Mouse (Mus musculus) intestine, embryonic 16.5 days (tissue): ENCODE results near the gene Ush1c. TPM values are rescaled to one million over a fixed set of nuclear protein-coding genes. Genes with fewer than 3 reads are reported as not detected.
"Not testable (repeated sequence)": the region's sequence is repeated elsewhere in the genome, so short reads cannot be mapped to it uniquely, and the experiment has no call there.

Experiments used
- ATAC-seq: fragments of 200-750 bp; cut with Nextera tagmentation; 2 replicates; pipeline ENCODE4 v1.8.0; 2017; ENCODE audit warnings: moderate TSS enrichment, moderate library complexity
- H3K27ac ChIP-seq: fragments of 300-500 bp; sonication (generic); 2 replicates; pipeline ENCODE4 v1.5.1; 2014; ENCODE audit warnings: mild to moderate bottlenecking, low read length
- H3K27me3 ChIP-seq: fragments of 300-500 bp; sonication (generic); replicated peaks from 2 replicates; pipeline ENCODE4 v1.6.1; 2014; ENCODE audit warnings: low read length, control low read depth, mixed read lengths; ENCODE audit not compliant: control insufficient read depth, insufficient read depth
- H3K36me3 ChIP-seq: fragments of 300-500 bp; sonication (generic); 2 replicates; pipeline ENCODE4 v1.6.1; 2014; ENCODE audit warnings: low read length, control low read depth; ENCODE audit not compliant: control insufficient read depth, insufficient read depth
- H3K4me1 ChIP-seq: fragments of 300-500 bp; sonication (generic); 2 replicates; pipeline ENCODE4 v1.6.1; 2014; ENCODE audit warnings: low read length, control low read depth, mixed read lengths; ENCODE audit not compliant: control insufficient read depth, insufficient read depth
- H3K4me2 ChIP-seq: fragments of 300-500 bp; sonication (generic); 2 replicates; pipeline ENCODE4 v1.6.1; 2014; ENCODE audit warnings: low read depth, low read length, control low read depth
- H3K4me3 ChIP-seq: fragments of 300-500 bp; sonication (generic); 2 replicates; pipeline ENCODE4 v1.5.1; 2014; ENCODE audit warnings: mild to moderate bottlenecking, low read length
- H3K9ac ChIP-seq: fragments of 300-500 bp; sonication (generic); 2 replicates; pipeline ENCODE4 v1.6.1; 2014; ENCODE audit warnings: low read depth, low read length
- H3K9me3 ChIP-seq: fragments of 300-500 bp; sonication (generic); 2 replicates; pipeline ENCODE4 v1.6.1; 2016; ENCODE audit warnings: low read length, control low read depth; ENCODE audit not compliant: control insufficient read depth
- WGBS: fragments of 180-500 bp; shearing (Covaris S2); extraction: QIAGEN DNeasy Blood & Tissue Kit; methylation state at CpG from one replicate; pipeline ENCODE4 v1.1.7; 2014; 5-methylcytosine and 5-hydroxymethylcytosine counted together
- polyA plus RNA-seq: library from polyadenylated mRNA; unstranded; fragments of >200 nt; fragmentation: Nextera tagmentation; extraction: Ambion mirVana; gene quantifications from 2 replicates; pipeline ENCODE4 v1.2.1, GENCODE M21; 2015

The Ush1c gene
- polyA plus RNA-seq, 1 experiment from 2014 or later: 96.4 TPM

DNA sequence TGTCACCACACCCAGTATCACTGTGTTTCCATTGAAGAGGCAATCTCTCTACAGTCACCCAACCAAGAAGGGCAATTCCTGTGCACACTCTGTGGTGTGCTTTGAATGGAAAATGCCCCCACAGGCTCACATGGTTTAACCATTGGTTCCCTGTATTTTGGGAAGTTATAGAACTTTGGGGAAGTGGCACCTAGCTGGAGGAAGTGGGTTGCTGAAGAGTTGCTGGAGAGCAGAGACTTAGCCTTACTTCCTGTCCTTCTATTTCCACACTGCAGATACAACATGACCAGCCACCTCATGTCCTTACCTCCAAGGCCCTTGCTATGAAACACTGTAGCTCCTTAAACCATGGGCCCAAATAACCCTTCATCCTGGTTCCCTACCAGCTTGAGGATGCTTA, 54.1 kb downstream of the Ush1c start:
- Histone ChIP-seq H3K9me3 (no peaks in the 10 kb centered on the region), H3K4me3 (no peak overlapping the region), H3K4me1 (0 out of 2 replicates have a peak, but pooled peaks cover 4% of the 10 kb centered on the region), H3K9ac (no peak overlapping the region), H3K27ac (no peak overlapping the region), H3K36me3 (no peaks in the 10 kb centered on the region), H3K4me2 (no peak overlapping the region), H3K27me3 (peaks cover 16% of the 10 kb centered on the region)
- no peak for ATAC-seq

DNA sequence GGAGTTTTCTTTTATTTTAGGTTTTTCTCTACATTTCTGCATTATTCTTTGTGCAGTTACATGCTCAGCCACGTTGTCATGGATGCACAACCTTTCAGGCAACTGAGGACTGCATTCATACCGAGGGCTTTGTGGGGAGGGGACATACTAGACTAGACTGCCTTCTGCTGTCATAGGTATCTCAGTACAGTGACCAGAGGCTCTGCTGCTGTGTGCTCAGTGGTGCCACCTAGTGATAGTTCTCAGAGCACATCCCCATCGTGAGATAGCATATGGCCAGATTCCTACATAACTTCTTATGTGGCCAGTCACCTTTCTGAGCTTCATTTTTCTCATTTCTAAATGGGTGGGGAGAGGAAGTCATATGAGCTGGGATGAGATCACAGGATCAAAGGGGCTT, 56.7 kb downstream of the Ush1c start:
- 1% methylated on average over 3 of the region's 3 CpGs for WGBS

DNA sequence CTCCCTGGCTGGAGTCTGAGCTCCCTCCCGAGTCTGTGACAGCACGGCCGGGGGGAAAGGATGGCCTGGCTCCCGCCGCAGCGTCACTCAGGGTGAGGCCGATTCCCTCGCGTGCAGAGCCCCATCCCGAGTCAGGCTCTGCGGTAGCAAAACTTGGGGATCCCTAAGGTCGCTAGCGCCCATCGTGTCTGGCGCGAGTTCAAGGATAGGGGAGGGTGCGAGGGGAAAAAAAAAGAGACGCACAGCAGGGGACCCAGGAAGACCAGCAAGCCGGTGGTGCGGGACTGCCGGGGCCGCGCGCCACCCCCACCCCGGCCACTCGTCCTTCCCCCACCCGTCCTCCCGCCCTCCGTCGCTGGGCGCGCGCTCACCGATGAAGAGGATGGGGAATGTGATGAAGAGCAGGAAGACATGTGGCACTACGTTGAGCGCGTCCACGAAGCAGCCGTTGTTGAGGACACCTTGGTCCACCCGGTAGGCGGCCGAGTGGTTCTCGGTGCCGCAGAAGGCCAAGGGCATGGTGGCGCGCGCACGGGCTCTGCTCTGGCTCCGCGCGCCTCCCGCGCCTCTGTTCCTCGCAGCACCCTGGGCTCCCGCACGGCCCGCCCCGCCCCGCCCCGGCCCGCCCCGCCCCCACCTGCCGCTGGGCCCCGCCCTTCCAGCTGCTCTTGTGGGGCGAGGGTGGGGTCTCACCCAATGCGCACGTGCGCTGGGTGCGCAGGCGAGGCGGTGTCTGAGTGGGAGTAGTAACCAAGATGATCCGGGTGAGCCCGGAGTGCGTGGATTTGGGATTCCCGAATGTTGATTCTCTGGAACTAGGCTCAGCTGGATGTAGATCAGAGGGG, 58.6 kb downstream of the Ush1c start, which contains the start of gene Abcc8:
Gene Abcc8, minus strand, starts transcription at position 603 of the 845 bp plus-strand sequence.
- Histone ChIP-seq H3K4me3 (peak within 1 kb of the TSS; percentile 45), H3K4me2 (peak within 1 kb of the TSS; percentile 80), H3K36me3 (no peaks in the 10 kb centered on the region), H3K27ac (no peak within 1 kb of the TSS), H3K27me3 (peaks cover 25% of the 10 kb centered on the region), H3K9me3 (no peaks in the 10 kb centered on the region), H3K9ac (peak within 1 kb of the TSS; percentile 26; the same call in 1 of the 2 replicates), H3K4me1 (0 out of 2 replicates have a peak, but pooled peaks cover 4% of the 10 kb centered on the region)
- ATAC-seq: peak; percentile 72
- 1% methylated on average over 62 of the region's 75 CpGs for WGBS

More for the DNA sequence above, 56.7 kb downstream of the Ush1c start:
- H3K4me2 ChIP-seq: no peak overlapping the region
- no peak overlapping the region for H3K27ac ChIP-seq
- no peaks in the 10 kb centered on the region for H3K36me3 ChIP-seq
- ATAC-seq: 0 out of 2 replicates have a peak, but pooled peaks have one; percentile 50
- peaks cover 25% of the 10 kb centered on the region for H3K27me3 ChIP-seq
- no peaks in the 10 kb centered on the region for H3K9me3 ChIP-seq
- no peak overlapping the region for H3K9ac ChIP-seq
- H3K4me3 ChIP-seq: no peak overlapping the region
- 0 out of 2 replicates have a peak, but pooled peaks cover 4% of the 10 kb centered on the region for H3K4me1 ChIP-seq

DNA sequence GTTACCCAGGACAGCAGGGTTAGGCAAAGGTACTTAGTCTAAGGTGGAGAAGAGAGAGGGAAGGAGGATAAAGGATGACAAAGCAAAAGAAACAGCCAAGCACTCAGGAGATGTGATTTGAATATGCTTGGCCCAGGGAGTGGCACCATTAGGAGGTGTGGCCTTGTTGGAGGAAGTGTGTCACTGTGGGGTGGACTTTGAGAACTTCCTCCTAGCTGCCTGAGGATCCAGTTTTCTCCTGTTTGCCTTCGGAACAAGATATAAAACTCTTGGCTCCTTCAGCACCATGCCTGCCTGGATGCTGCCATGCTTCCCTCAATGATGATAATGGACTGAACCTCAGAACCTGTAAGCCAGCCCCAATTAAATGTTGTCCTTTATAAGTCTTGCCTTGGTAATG, 69.3 kb downstream of the Ush1c start:
- H3K4me1 ChIP-seq, H3K36me3 ChIP-seq, H3K4me3 ChIP-seq, H3K9ac ChIP-seq, H3K27me3 ChIP-seq, H3K4me2 ChIP-seq, H3K9me3 ChIP-seq, H3K27ac ChIP-seq: not testable (repeated sequence)
- 54% methylated on average over 1 of the region's 1 CpGs for whole genome bisulfite sequencing
- peak; percentile 90 for ATAC-seq

DNA sequence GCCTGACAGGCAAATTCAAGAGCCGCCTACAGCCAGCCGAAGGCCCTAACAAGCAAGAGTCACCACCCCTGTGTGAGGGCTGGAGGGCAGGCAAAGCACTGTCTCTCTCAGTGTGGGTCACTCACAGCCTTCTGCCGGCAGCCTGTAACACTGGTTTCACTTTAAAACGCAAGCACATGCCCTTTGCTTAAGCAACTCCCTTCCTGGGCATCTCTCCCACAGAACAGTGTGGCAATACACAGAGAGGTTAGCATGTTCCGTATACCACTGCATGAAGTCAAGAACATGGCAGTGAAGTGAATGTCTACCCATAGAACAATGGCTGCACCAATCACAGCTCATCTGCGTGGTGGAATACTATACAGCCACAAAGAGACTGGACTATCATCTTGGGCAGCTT, 69.9 kb downstream of the Ush1c start:
- 0 out of 2 replicates have a peak, but pooled peaks have one; percentile 7 for ATAC-seq
- Histone ChIP-seq H3K4me1 (no peaks in the 10 kb centered on the region), H3K27ac (no peak overlapping the region), H3K4me2 (no peak overlapping the region), H3K36me3 (no peaks in the 10 kb centered on the region), H3K9me3 (no peaks in the 10 kb centered on the region), H3K4me3 (no peak overlapping the region), H3K9ac (no peak overlapping the region), H3K27me3 (no peaks in the 10 kb centered on the region)
- 91% methylated on average over 6 of the region's 6 CpGs for WGBS

DNA sequence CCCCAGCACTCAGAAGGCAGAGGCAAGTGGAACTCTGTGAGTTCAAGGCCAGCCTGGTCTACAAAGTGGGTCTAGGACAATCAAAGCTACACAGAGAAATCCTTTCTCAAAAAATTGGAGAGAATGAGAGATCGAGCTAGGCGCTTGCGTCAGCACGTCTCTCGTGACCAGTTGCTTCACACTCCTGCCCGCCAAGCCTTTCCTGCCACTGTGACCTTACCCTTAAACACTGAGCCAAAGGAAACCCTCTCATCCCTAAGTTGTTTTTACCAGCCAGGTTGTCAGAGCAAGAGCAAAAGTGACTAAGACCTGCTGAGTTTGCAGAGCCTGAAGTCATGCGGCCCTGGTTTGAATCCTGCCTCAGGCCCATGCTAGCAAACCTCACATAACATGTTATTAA, 70.4 kb downstream of the Ush1c start:
- WGBS: 96% methylated on average over 7 of the region's 7 CpGs
- H3K4me1 ChIP-seq: no peaks in the 10 kb centered on the region
- no peak overlapping the region for H3K4me2 ChIP-seq
- no peak for ATAC-seq
- no peaks in the 10 kb centered on the region for H3K36me3 ChIP-seq
- no peaks in the 10 kb centered on the region for H3K9me3 ChIP-seq
- H3K27ac ChIP-seq: no peak overlapping the region
- H3K27me3 ChIP-seq: no peaks in the 10 kb centered on the region
- no peak overlapping the region for H3K9ac ChIP-seq
- no peak overlapping the region for H3K4me3 ChIP-seq

DNA sequence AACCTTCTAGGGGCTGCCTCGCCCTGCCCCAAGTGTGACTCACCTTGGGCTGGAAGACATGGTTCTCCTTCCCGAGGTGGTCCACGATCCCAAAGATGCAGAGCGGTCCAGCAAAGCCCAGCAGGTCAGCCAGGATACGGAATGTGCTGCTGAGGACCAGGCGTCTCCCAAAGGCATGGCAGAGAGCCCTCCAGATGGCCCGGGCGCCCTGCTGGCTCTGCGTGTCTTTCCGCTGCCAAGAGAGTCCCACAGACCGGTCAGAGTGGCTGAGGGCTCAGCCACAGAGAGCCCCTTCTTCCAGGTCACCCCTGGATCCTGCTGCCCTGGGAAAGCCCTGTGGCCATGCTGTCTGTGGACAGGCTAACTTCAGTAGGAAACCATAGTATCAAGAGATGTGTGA, 72.4 kb downstream of the Ush1c start:
- ATAC-seq: no peak
- Histone ChIP-seq H3K4me2 (no peak overlapping the region), H3K27me3 (no peaks in the 10 kb centered on the region), H3K4me1 (no peaks in the 10 kb centered on the region), H3K4me3 (no peak overlapping the region), H3K27ac (no peak overlapping the region), H3K9me3 (no peaks in the 10 kb centered on the region), H3K9ac (no peak overlapping the region), H3K36me3 (no peaks in the 10 kb centered on the region)
- WGBS: 91% methylated on average over 11 of the region's 11 CpGs

DNA sequence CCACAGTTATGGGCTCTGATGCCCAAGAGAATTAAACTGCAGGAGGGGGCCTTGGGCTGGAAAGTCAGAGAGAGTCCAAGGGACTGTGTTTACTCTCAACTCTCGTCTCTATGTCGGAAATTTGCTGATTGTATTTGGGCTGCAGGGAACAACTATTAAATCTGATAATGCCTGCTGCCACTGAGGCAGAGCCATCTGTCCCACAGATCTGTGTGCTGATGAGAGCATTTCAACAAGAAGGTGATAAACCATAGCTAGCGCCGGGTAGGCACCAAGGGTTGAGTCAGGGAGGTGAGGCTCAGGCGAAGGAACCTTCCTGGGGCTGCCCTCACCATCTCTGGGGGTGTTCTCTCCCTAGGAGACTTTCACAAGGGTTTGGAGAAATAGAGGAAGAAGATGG, 75.6 kb downstream of the Ush1c start:
- no peaks in the 10 kb centered on the region for H3K4me1 ChIP-seq
- H3K36me3 ChIP-seq: no peaks in the 10 kb centered on the region
- no peaks in the 10 kb centered on the region for H3K27me3 ChIP-seq
- H3K4me3 ChIP-seq: no peak overlapping the region
- WGBS: 68% methylated on average over 5 of the region's 5 CpGs
- no peak for ATAC-seq
- no peaks in the 10 kb centered on the region for H3K9me3 ChIP-seq
- H3K4me2 ChIP-seq: no peak overlapping the region
- no peak overlapping the region for H3K9ac ChIP-seq
- no peak overlapping the region for H3K27ac ChIP-seq

DNA sequence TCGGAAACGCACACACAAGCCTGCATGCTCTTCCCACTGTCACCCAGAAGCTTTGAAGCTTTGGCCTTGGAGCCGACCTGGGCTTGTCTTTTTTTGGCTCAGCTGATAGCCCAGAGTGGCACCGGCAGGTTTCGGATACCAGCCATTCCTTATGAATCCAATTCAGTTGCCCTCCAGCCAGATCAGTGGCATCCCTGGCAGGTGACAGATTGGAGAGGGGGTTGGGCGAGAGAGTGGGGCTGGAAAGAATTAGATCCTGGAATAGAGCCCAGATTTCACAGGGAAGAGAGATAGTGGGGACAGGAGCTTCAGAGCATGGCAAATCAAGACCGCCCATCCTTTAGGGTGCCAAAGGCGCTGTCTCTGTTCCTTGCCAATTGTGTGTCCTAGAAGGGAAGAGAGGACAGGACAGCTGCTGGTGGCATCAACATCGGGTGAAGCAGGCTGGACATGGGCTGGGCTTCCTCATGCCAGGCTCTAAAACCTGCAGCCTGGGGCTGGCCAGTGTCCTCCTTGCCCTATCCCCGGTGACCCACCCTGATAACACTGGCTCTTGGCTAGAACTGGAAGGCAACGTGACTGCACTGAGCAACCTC, 76.1 kb downstream of the Ush1c start:
- no peak overlapping the region for H3K9ac ChIP-seq
- ATAC-seq: no peak
- 69% methylated on average over 11 of the region's 11 CpGs for WGBS

More for the DNA sequence above, 76.1 kb downstream of the Ush1c start:
- Histone ChIP-seq H3K27ac (no peak overlapping the region), H3K4me3 (no peak overlapping the region), H3K9me3 (no peaks in the 10 kb centered on the region), H3K4me1 (no peaks in the 10 kb centered on the region), H3K4me2 (no peak overlapping the region), H3K27me3 (no peaks in the 10 kb centered on the region), H3K36me3 (no peaks in the 10 kb centered on the region)
